Mouse (Mus musculus): ENCODE data around the gene Sepsecs. TPM values are rescaled to one million over a fixed set of nuclear protein-coding genes. Genes with fewer than 3 reads are reported as not detected.
A peak's percentile ranks its signal among the peaks of the same experiment; 100 is the strongest.

Sepsecs gene
- polyA plus RNA-seq, 1 experiment from 2014 or later: 8.7 TPM

- Histone ChIP-seq H3K4me1 (ENCODE audit: control insufficient read depth, insufficient read depth, low read length) (peaks cover 8% of the 10 kb centered on the region), H3K27ac (ENCODE audit: low read depth, low read length) (no peak overlapping the region), H3K9ac (ENCODE audit: low read length) (peak overlapping the region; percentile 44), H3K27me3 (ENCODE audit: control insufficient read depth, insufficient read depth, low read length) (no peaks in the 10 kb centered on the region), H3K4me2 (ENCODE audit: low read depth) (peak overlapping the region; percentile 79), H3K4me3 (ENCODE audit: low read depth, low read length) (peak overlapping the region; percentile 39), H3K9me3 (ENCODE audit: control insufficient read depth, low read length) (no peaks in the 10 kb centered on the region), H3K36me3 (ENCODE audit: control insufficient read depth, insufficient read depth, low read length) (no peaks in the 10 kb centered on the region)
- DNase-seq (ENCODE audit: low spot score) (peak; percentile 71), ATAC-seq (ENCODE audit: insufficient read depth, low FRiP score, low TSS enrichment) (peak; percentile 77)
- WGBS: under 1% methylated on average over 40 of the region's 41 CpGs
Observed at GRCm38 (mm10) chr5:52618348-52619270, 50.9 kb downstream of the Sepsecs start.

- H3K4me1 ChIP-seq (ENCODE audit: control insufficient read depth, insufficient read depth, low read length): peaks cover 8% of the 10 kb centered on the region
- H3K9ac ChIP-seq (ENCODE audit: low read length): no peak overlapping the region; the same call in 1 of the 2 replicates
- no peak for DNase-seq (ENCODE audit: low spot score)
- no peak overlapping the region for H3K27ac ChIP-seq (ENCODE audit: low read depth, low read length)
- peak overlapping the region; percentile 39; the same call in 1 of the 2 replicates for H3K4me3 ChIP-seq (ENCODE audit: low read depth, low read length)
- 43% methylated on average over 9 of the region's 9 CpGs for WGBS
- no peaks in the 10 kb centered on the region for H3K27me3 ChIP-seq (ENCODE audit: control insufficient read depth, insufficient read depth, low read length)
- no peaks in the 10 kb centered on the region for H3K36me3 ChIP-seq (ENCODE audit: control insufficient read depth, insufficient read depth, low read length)
- peak overlapping the region; percentile 79 for H3K4me2 ChIP-seq (ENCODE audit: low read depth)
- peak; percentile 48; the same call in 1 of the 2 replicates for ATAC-seq (ENCODE audit: insufficient read depth, low FRiP score, low TSS enrichment)
- H3K9me3 ChIP-seq (ENCODE audit: control insufficient read depth, low read length): no peaks in the 10 kb centered on the region
Observed at GRCm38 (mm10) chr5:52617711-52618347, 51.7 kb downstream of the Sepsecs start.

GRCm38 (mm10) chr5:52616549-52616948 is 53.0 kb downstream of the Sepsecs start:
- DNase-seq (ENCODE audit: low spot score) (no peak), ATAC-seq (ENCODE audit: insufficient read depth, low FRiP score, low TSS enrichment) (no peak)
- no peak overlapping the region for H3K4me2 ChIP-seq (ENCODE audit: low read depth)
- no peak overlapping the region for H3K9ac ChIP-seq (ENCODE audit: low read length)
- H3K4me3 ChIP-seq (ENCODE audit: low read depth, low read length): no peak overlapping the region
- H3K9me3 ChIP-seq (ENCODE audit: control insufficient read depth, low read length): no peaks in the 10 kb centered on the region
- H3K4me1 ChIP-seq (ENCODE audit: control insufficient read depth, insufficient read depth, low read length): peaks cover 8% of the 10 kb centered on the region
- no peaks in the 10 kb centered on the region for H3K27me3 ChIP-seq (ENCODE audit: control insufficient read depth, insufficient read depth, low read length)
- H3K36me3 ChIP-seq (ENCODE audit: control insufficient read depth, insufficient read depth, low read length): no peaks in the 10 kb centered on the region
- H3K27ac ChIP-seq (ENCODE audit: low read depth, low read length): no peak overlapping the region
- WGBS: 25% methylated on average over 2 of the region's 2 CpGs

DNA sequence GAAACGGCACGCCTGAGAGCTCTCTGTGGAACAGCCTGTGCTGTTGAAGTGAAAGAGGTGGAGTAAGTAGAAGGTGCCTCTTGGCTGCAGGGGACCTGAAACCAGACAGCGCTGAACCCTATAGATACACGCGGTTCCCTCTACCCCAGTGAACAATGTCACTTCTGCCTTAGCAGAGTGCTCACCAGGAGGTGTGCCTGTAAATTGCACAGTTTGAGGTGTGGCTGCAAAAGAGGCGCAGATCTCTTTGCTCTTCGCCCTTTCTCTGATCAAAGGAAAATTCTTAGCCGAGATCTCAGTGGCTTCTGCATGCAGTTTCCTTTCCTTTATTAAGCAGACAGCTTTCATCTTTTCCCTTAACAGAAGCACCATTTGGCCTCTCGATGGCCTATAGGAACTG is 54.1 kb downstream of the Sepsecs start:
- Histone ChIP-seq H3K27ac (ENCODE audit: low read depth, low read length) (no peak overlapping the region), H3K4me2 (ENCODE audit: low read depth) (no peak overlapping the region), H3K36me3 (ENCODE audit: control insufficient read depth, insufficient read depth, low read length) (no peaks in the 10 kb centered on the region), H3K9ac (ENCODE audit: low read length) (no peak overlapping the region), H3K27me3 (ENCODE audit: control insufficient read depth, insufficient read depth, low read length) (no peaks in the 10 kb centered on the region), H3K4me3 (ENCODE audit: low read depth, low read length) (no peak overlapping the region), H3K9me3 (ENCODE audit: control insufficient read depth, low read length) (no peaks in the 10 kb centered on the region), H3K4me1 (ENCODE audit: control insufficient read depth, insufficient read depth, low read length) (peaks cover 8% of the 10 kb centered on the region)
- ATAC-seq (ENCODE audit: insufficient read depth, low FRiP score, low TSS enrichment) (no peak), DNase-seq (ENCODE audit: low spot score) (no peak)
- 57% methylated on average over 9 of the region's 9 CpGs for WGBS

- DNase-seq (ENCODE audit: low spot score) (no peak), ATAC-seq (ENCODE audit: insufficient read depth, low FRiP score, low TSS enrichment) (no peak)
- Histone ChIP-seq H3K27ac (ENCODE audit: low read depth, low read length) (no peak overlapping the region), H3K4me2 (ENCODE audit: low read depth) (no peak overlapping the region), H3K9ac (ENCODE audit: low read length) (no peak overlapping the region), H3K4me3 (ENCODE audit: low read depth, low read length) (no peak overlapping the region), H3K36me3 (ENCODE audit: control insufficient read depth, insufficient read depth, low read length) (no peaks in the 10 kb centered on the region), H3K4me1 (ENCODE audit: control insufficient read depth, insufficient read depth, low read length) (peaks cover 8% of the 10 kb centered on the region), H3K9me3 (ENCODE audit: control insufficient read depth, low read length) (no peaks in the 10 kb centered on the region), H3K27me3 (ENCODE audit: control insufficient read depth, insufficient read depth, low read length) (no peaks in the 10 kb centered on the region)
- WGBS: 82% methylated on average over 4 of the region's 4 CpGs
Observed at GRCm38 (mm10) chr5:52614686-52615085, 54.8 kb downstream of the Sepsecs start.

- no peak overlapping the region for H3K27ac ChIP-seq (ENCODE audit: low read depth, low read length)
- no peak for ATAC-seq (ENCODE audit: insufficient read depth, low FRiP score, low TSS enrichment)
- H3K9ac ChIP-seq (ENCODE audit: low read length): no peak overlapping the region
- H3K4me2 ChIP-seq (ENCODE audit: low read depth): no peak overlapping the region
- WGBS: 89% methylated on average over 8 of the region's 8 CpGs
- peaks cover 2% of the 10 kb centered on the region for H3K4me1 ChIP-seq (ENCODE audit: control insufficient read depth, insufficient read depth, low read length)
- no peaks in the 10 kb centered on the region for H3K36me3 ChIP-seq (ENCODE audit: control insufficient read depth, insufficient read depth, low read length)
- no peaks in the 10 kb centered on the region for H3K9me3 ChIP-seq (ENCODE audit: control insufficient read depth, low read length)
- no peaks in the 10 kb centered on the region for H3K27me3 ChIP-seq (ENCODE audit: control insufficient read depth, insufficient read depth, low read length)
- no peak for DNase-seq (ENCODE audit: low spot score)
- H3K4me3 ChIP-seq (ENCODE audit: low read depth, low read length): no peak overlapping the region
Observed at GRCm38 (mm10) chr5:52612776-52613175, 56.7 kb downstream of the Sepsecs start.

- Histone ChIP-seq H3K9ac (ENCODE audit: low read length) (no peak overlapping the region), H3K4me2 (ENCODE audit: low read depth) (no peak overlapping the region), H3K4me3 (ENCODE audit: low read depth, low read length) (no peak overlapping the region), H3K36me3 (ENCODE audit: control insufficient read depth, insufficient read depth, low read length) (no peaks in the 10 kb centered on the region), H3K9me3 (ENCODE audit: control insufficient read depth, low read length) (no peaks in the 10 kb centered on the region), H3K27me3 (ENCODE audit: control insufficient read depth, insufficient read depth, low read length) (no peaks in the 10 kb centered on the region), H3K4me1 (ENCODE audit: control insufficient read depth, insufficient read depth, low read length) (no peaks in the 10 kb centered on the region), H3K27ac (ENCODE audit: low read depth, low read length) (no peak overlapping the region)
- WGBS: 81% methylated on average over 10 of the region's 10 CpGs
- DNase-seq (ENCODE audit: low spot score): no peak
- no peak for ATAC-seq (ENCODE audit: insufficient read depth, low FRiP score, low TSS enrichment)
Observed at GRCm38 (mm10) chr5:52611315-52611895, 58.1 kb downstream of the Sepsecs start.

- WGBS: 60% methylated on average over 4 of the region's 4 CpGs
Observed at GRCm38 (mm10) chr5:52610306-52610705, 59.2 kb downstream of the Sepsecs start.

More at GRCm38 (mm10) chr5:52610306-52610705, 59.2 kb downstream of the Sepsecs start:
- Histone ChIP-seq H3K4me2 (ENCODE audit: low read depth) (no peak overlapping the region), H3K36me3 (ENCODE audit: control insufficient read depth, insufficient read depth, low read length) (no peaks in the 10 kb centered on the region), H3K27ac (ENCODE audit: low read depth, low read length) (no peak overlapping the region), H3K9ac (ENCODE audit: low read length) (no peak overlapping the region), H3K4me3 (ENCODE audit: low read depth, low read length) (no peak overlapping the region), H3K27me3 (ENCODE audit: control insufficient read depth, insufficient read depth, low read length) (no peaks in the 10 kb centered on the region), H3K4me1 (ENCODE audit: control insufficient read depth, insufficient read depth, low read length) (no peaks in the 10 kb centered on the region), H3K9me3 (ENCODE audit: control insufficient read depth, low read length) (no peaks in the 10 kb centered on the region)
- DNase-seq (ENCODE audit: low spot score) (no peak), ATAC-seq (ENCODE audit: insufficient read depth, low FRiP score, low TSS enrichment) (no peak)

Measured in neural tube, embryonic 11.5 days (tissue).